Mouse (Mus musculus) hindbrain, embryonic 14.5 days (tissue): ENCODE results near the gene Dnajc21. TPM values are rescaled to one million over a fixed set of nuclear protein-coding genes. Genes with fewer than 3 reads are reported as not detected.

Experiments used
- ATAC-seq: fragments of 200-750 bp; cut with Nextera tagmentation; 2 replicates; pipeline ENCODE4 v1.8.0; 2017; ENCODE audit warnings: moderate number of reproducible peaks, mild to moderate bottlenecking, moderate TSS enrichment, moderate library complexity; ENCODE audit not compliant: low FRiP score
- DNase-seq: peaks from one replicate; pipeline ENCODE4 v3.0.0-alpha.2; 2015; ENCODE audit warnings: low spot score
- H3K27ac ChIP-seq: fragments of 300-500 bp; sonication (generic); 2 replicates; pipeline ENCODE4 v1.5.1; 2014; ENCODE audit warnings: mild to moderate bottlenecking, moderate library complexity
- H3K27me3 ChIP-seq: fragments of 300-500 bp; sonication (generic); 2 replicates; pipeline ENCODE4 v1.6.1; 2014; ENCODE audit warnings: mild to moderate bottlenecking, low read length, mixed read lengths; ENCODE audit not compliant: control insufficient read depth, insufficient read depth
- H3K36me3 ChIP-seq: fragments of 300-500 bp; sonication (generic); replicated peaks from 2 replicates; pipeline ENCODE4 v1.6.1; 2014; ENCODE audit not compliant: control insufficient read depth, insufficient read depth
- H3K4me1 ChIP-seq: fragments of 300-500 bp; sonication (generic); replicated peaks from 2 replicates; pipeline ENCODE4 v1.6.1; 2014; ENCODE audit warnings: antibody characterized with exemption, low read length, mixed read lengths; ENCODE audit not compliant: control insufficient read depth, insufficient read depth
- H3K4me2 ChIP-seq: fragments of 300-500 bp; sonication (generic); replicated peaks from 2 replicates; pipeline ENCODE4 v1.6.1; 2014; ENCODE audit warnings: mild to moderate bottlenecking, moderate library complexity
- H3K4me3 ChIP-seq: fragments of 300-500 bp; sonication (generic); replicated peaks from 2 replicates; pipeline ENCODE4 v1.5.1; 2014; ENCODE audit warnings: mild to moderate bottlenecking, low read length
- H3K9ac ChIP-seq: fragments of 300-500 bp; sonication (generic); 2 replicates; pipeline ENCODE4 v1.6.1; 2014
- H3K9me3 ChIP-seq: fragments of 300-500 bp; sonication (generic); 2 replicates; pipeline ENCODE4 v1.6.1; 2016; ENCODE audit warnings: low read length; ENCODE audit not compliant: control insufficient read depth
- WGBS: fragments of 180-500 bp; shearing (Covaris S2); extraction: QIAGEN DNeasy Blood & Tissue Kit; methylation state at CpG from one replicate; pipeline ENCODE4 v1.1.7; 2014; 5-methylcytosine and 5-hydroxymethylcytosine counted together
- polyA plus RNA-seq: library from polyadenylated mRNA; unstranded; fragments of >200 nt; fragmentation: Nextera tagmentation; extraction: Ambion mirVana; gene quantifications from 2 replicates; pipeline ENCODE4 v1.2.1, GENCODE M21; 2014

The Dnajc21 gene
- polyA plus RNA-seq, 1 experiment from 2014 or later: 13.0 TPM

- no peak for ATAC-seq
- peaks cover 33% of the 10 kb centered on the region for H3K36me3 ChIP-seq
- H3K4me2 ChIP-seq: peak overlapping the region; percentile 66
- H3K9me3 ChIP-seq: no peaks in the 10 kb centered on the region
- DNase-seq: no peak
- peak overlapping the region; percentile 82; the same call in 1 of the 2 replicates for H3K4me3 ChIP-seq
- H3K9ac ChIP-seq: peak overlapping the region; percentile 80
- H3K27me3 ChIP-seq: no peaks in the 10 kb centered on the region
- peaks cover 20% of the 10 kb centered on the region for H3K4me1 ChIP-seq
- WGBS: 59% methylated on average over 2 of the region's 2 CpGs
- H3K27ac ChIP-seq: no peak overlapping the region
These were observed 16.9 kb upstream of the Dnajc21 start for GRCm38 (mm10) chr15:10487246-10487645.

GRCm38 (mm10) chr15:10486365-10486839 is 16.1 kb upstream of the Dnajc21 start:
- H3K4me1 ChIP-seq: peaks cover 20% of the 10 kb centered on the region
- no peaks in the 10 kb centered on the region for H3K9me3 ChIP-seq
- peak overlapping the region; percentile 80 for H3K9ac ChIP-seq
- H3K4me2 ChIP-seq: peak overlapping the region; percentile 66
- H3K4me3 ChIP-seq: peak overlapping the region; percentile 82
- ATAC-seq (peak; percentile 54), DNase-seq (no peak)
- peaks cover 31% of the 10 kb centered on the region for H3K36me3 ChIP-seq
- H3K27ac ChIP-seq: peak overlapping the region; percentile 75
- no peaks in the 10 kb centered on the region for H3K27me3 ChIP-seq
- 1% methylated on average over 18 of the region's 18 CpGs for WGBS

DNA sequence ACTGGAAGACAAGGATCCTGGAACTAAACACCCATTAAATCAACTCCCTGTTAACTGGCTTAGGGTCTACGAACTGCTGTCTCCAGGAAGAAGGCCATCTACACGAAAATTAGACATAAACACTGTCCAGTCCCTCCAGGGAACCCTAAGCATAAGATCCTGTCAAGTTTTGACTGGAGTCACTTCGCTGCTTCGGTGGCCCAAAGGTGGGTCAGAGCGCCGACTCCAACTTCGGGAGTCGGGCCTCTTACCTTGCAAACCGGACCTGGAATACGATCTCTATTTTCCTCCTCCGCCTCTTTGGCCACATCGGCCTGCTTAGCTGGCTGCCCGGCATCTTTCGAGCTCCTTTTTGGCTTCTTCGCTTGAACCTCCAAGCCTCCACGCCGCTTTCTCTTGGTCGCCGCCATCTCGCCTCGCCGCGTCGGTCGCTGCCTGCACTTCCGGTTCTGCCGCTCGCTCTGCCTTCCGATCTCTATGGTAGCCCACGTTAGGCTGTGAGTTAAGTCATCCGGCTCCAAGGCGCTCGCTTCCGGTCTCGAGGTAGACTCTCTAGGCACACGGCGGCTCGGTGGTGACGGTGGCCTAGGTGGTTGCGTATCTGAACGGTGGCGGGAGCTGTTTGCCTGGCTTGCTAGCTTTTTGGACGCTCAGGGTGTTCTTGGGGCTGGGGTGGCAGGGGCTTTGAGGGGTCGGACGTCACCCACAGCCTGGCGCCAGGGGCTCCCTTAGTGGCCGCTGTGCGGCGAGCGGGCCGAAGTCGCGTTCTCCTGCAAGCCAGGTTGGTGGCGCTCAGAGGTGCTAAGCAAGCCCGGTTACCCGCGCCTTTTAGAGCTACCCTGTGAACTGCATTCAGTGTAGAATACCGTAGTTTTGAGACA is 15.4 kb upstream of the Dnajc21 start, which contains the start of the genes Brix1 and Rad1:
Gene Brix1, minus strand, starts transcription at position 464 of the 881 bp plus-strand sequence.
Gene Rad1, plus strand, starts transcription at position 535 of the 881 bp plus-strand sequence.
- ATAC-seq (peak; percentile 100), DNase-seq (peak; percentile 95)
- peaks cover 32% of the 10 kb centered on the region for H3K36me3 ChIP-seq
- H3K9me3 ChIP-seq: no peaks in the 10 kb centered on the region
- H3K9ac ChIP-seq: peak within 1 kb of the TSS; percentile 80
- peak within 1 kb of the TSS; percentile 78 for H3K4me2 ChIP-seq
- H3K27me3 ChIP-seq: no peaks in the 10 kb centered on the region
- peak within 1 kb of the TSS; percentile 82 for H3K4me3 ChIP-seq
- under 1% methylated on average over 58 of the region's 58 CpGs for WGBS
- H3K27ac ChIP-seq: peak within 1 kb of the TSS; percentile 75
- peaks cover 20% of the 10 kb centered on the region for H3K4me1 ChIP-seq

GRCm38 (mm10) chr15:10470941-10471340 is 625 bp upstream of the Dnajc21 start:
- ATAC-seq (no peak), DNase-seq (no peak)
- WGBS: 15% methylated on average over 3 of the region's 3 CpGs
- no peaks in the 10 kb centered on the region for H3K27me3 ChIP-seq
- H3K9me3 ChIP-seq: no peaks in the 10 kb centered on the region
- peaks cover 12% of the 10 kb centered on the region for H3K4me1 ChIP-seq
- peaks cover 14% of the 10 kb centered on the region for H3K36me3 ChIP-seq
- H3K9ac ChIP-seq: peak overlapping the region; percentile 82
- peak overlapping the region; percentile 96 for H3K4me3 ChIP-seq
- H3K4me2 ChIP-seq: peak overlapping the region; percentile 87
- peak overlapping the region; percentile 74; the same call in 1 of the 2 replicates for H3K27ac ChIP-seq

- ATAC-seq (peak; percentile 16; the same call in 1 of the 2 replicates), DNase-seq (peak; percentile 29)
- H3K9me3 ChIP-seq: no peaks in the 10 kb centered on the region
- peak overlapping the region; percentile 74; the same call in 1 of the 2 replicates for H3K27ac ChIP-seq
- under 1% methylated on average over 39 of the region's 40 CpGs for WGBS
- H3K4me3 ChIP-seq: peak overlapping the region; percentile 96
- H3K27me3 ChIP-seq: no peaks in the 10 kb centered on the region
- H3K4me1 ChIP-seq: peaks cover 12% of the 10 kb centered on the region
- peak overlapping the region; percentile 87 for H3K4me2 ChIP-seq
- 0 out of 2 replicates have a peak, but pooled peaks cover 5% of the 10 kb centered on the region for H3K36me3 ChIP-seq
- peak overlapping the region; percentile 82 for H3K9ac ChIP-seq
These were observed 620 bp downstream of the Dnajc21 start for GRCm38 (mm10) chr15:10469641-10470150.

DNA sequence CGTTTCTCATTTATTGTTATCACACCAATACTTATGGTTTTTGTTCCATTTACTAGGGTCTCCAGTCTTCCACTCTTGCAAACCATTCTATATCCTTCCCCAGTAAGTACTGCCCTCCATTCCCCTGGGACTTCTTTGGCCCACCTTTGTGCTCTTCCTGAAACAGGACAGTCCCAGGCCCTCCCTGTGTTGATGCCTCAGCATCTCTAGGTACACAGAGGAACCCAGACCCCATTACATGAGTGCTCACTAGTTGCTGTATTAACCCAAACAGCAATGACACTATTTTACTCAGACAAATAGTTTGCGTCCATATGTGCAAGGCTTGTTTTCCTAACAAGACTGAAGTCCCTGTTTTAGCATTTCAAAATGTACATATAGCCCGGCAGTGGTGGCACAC is 1.6 kb downstream of the Dnajc21 start:
- Histone ChIP-seq H3K4me1 (peaks cover 12% of the 10 kb centered on the region), H3K9me3 (no peaks in the 10 kb centered on the region), H3K27me3 (no peaks in the 10 kb centered on the region), H3K27ac (no peak overlapping the region), H3K9ac (no peak overlapping the region), H3K4me2 (peak overlapping the region; percentile 87), H3K4me3 (no peak overlapping the region), H3K36me3 (no peaks in the 10 kb centered on the region)
- 91% methylated on average over 3 of the region's 3 CpGs for WGBS
- DNase-seq (no peak), ATAC-seq (no peak)

GRCm38 (mm10) chr15:10464678-10465077 is 5.6 kb downstream of the Dnajc21 start:
- no peak overlapping the region for H3K4me3 ChIP-seq
- no peaks in the 10 kb centered on the region for H3K27me3 ChIP-seq
- H3K4me2 ChIP-seq: no peak overlapping the region
- 94% methylated on average over 3 of the region's 3 CpGs for WGBS
- H3K36me3 ChIP-seq: peaks cover 23% of the 10 kb centered on the region
- no peaks in the 10 kb centered on the region for H3K9me3 ChIP-seq
- ATAC-seq (no peak), DNase-seq (no peak)
- H3K4me1 ChIP-seq: 0 out of 2 replicates have a peak, but pooled peaks cover 7% of the 10 kb centered on the region
- H3K9ac ChIP-seq: no peak overlapping the region
- H3K27ac ChIP-seq: no peak overlapping the region

- 92% methylated on average over 5 of the region's 5 CpGs for WGBS
- H3K27ac ChIP-seq: no peak overlapping the region
- ATAC-seq (no peak), DNase-seq (no peak)
- peaks cover 31% of the 10 kb centered on the region for H3K36me3 ChIP-seq
- H3K27me3 ChIP-seq: no peaks in the 10 kb centered on the region
- H3K4me2 ChIP-seq: no peak overlapping the region
- no peaks in the 10 kb centered on the region for H3K9me3 ChIP-seq
- H3K9ac ChIP-seq: no peak overlapping the region
- H3K4me1 ChIP-seq: 0 out of 2 replicates have a peak, but pooled peaks cover under 1% of the 10 kb centered on the region
- no peak overlapping the region for H3K4me3 ChIP-seq
These were observed 6.8 kb downstream of the Dnajc21 start for GRCm38 (mm10) chr15:10463555-10463954.

DNA sequence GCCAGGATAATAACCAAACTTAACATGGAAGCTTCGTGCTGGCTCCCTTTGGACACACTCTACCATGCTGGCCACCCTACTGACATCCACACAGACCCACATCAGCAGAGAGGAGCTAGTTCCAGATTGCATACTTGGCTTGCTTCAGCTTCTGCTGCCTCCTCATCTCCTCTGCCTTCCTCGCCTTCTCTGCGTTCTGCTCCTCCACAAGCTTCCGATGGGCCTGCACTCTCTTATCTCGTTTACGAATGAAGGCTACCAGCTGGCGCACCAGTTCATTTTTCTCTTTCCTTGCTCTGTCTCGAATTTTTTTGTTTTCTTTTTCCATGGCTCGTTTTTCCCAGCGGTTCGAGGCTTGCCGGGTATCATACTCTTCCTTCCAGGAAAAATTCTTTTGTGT is 9.3 kb downstream of the Dnajc21 start:
- no peak for ATAC-seq
- H3K36me3 ChIP-seq: peaks cover 51% of the 10 kb centered on the region
- WGBS: 93% methylated on average over 12 of the region's 12 CpGs

More for the DNA sequence above, 9.3 kb downstream of the Dnajc21 start:
- no peak for DNase-seq
- Histone ChIP-seq H3K9ac (no peak overlapping the region), H3K4me2 (no peak overlapping the region), H3K4me3 (no peak overlapping the region), H3K27ac (no peak overlapping the region), H3K9me3 (no peaks in the 10 kb centered on the region), H3K4me1 (no peaks in the 10 kb centered on the region), H3K27me3 (no peaks in the 10 kb centered on the region)
